Mouse (Mus musculus) heart, adult 2 months (tissue): Measurements from ENCODE around the gene 9030612E09Rik.

Experiments used
- CTCF ChIP-seq: fragments of 200-600 bp; IDR thresholded peaks from 2 replicates; pipeline ENCODE4 v1.8.1; 2022; ENCODE audit warnings: antibody characterized with exemption, mild to moderate bottlenecking, moderate library complexity
- EP300 ChIP-seq: fragments of 200-500 bp; IDR thresholded peaks from 2 replicates; pipeline ENCODE4 v1.6.1; 2011; ENCODE audit warnings: low read depth, low read length, control low read depth; ENCODE audit not compliant: insufficient read depth
- POLR2A ChIP-seq: fragments of 200-500 bp; IDR thresholded peaks from 2 replicates; pipeline ENCODE4 v1.6.1; 2011; ENCODE audit warnings: mild to moderate bottlenecking, low read depth, low read length, control low read depth; ENCODE audit not compliant: insufficient read depth

DNA sequence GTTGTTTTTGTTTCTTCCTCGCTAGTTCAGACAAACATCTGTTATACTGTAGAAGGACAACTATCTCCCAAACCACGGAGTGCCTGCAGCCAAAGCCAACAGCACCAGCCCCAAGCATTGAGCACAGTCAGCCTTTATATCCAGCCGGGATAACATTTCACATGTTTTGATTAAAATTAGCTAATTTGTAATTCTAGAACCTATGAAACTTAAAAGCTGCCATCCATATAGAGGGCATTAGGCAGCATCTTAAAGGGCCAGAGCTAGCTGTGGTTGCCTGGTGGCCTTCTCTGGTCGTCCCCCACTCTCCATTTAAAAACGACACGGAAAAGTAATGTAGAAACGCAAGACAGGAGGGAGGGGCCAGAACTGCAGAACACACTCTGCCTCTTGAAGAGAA lies 2.4 kb upstream of the 9030612E09Rik start:
- TF ChIP-seq POLR2A (no peak), EP300 (no peak), CTCF (no peak)
